Mouse (Mus musculus) embryonic facial prominence, embryonic 15.5 days (tissue): ENCODE results near the gene Dnah14. TPM values are rescaled to one million over a fixed set of nuclear protein-coding genes. Genes with fewer than 3 reads are reported as not detected.
"Not testable (repeated sequence)": the region's sequence is repeated elsewhere in the genome, so short reads cannot be mapped to it uniquely, and the experiment has no call there.

Source experiments
- ATAC-seq: fragments of 200-750 bp; cut with Nextera tagmentation; 2 replicates; pipeline ENCODE4 v1.8.0; 2017; ENCODE audit warnings: low read depth, moderate TSS enrichment; ENCODE audit not compliant: insufficient number of reproducible peaks, low FRiP score, low TSS enrichment
- H3K27ac ChIP-seq: fragments of 300-500 bp; sonication (generic); replicated peaks from 2 replicates; pipeline ENCODE4 v1.5.1; 2015; ENCODE audit warnings: mild to moderate bottlenecking, inconsistent platforms
- H3K27me3 ChIP-seq: fragments of 300-500 bp; sonication (generic); 2 replicates; pipeline ENCODE4 v1.6.1; 2015; ENCODE audit warnings: inconsistent platforms
- H3K36me3 ChIP-seq: fragments of 300-500 bp; sonication (generic); 2 replicates; pipeline ENCODE4 v1.6.1; 2015; ENCODE audit warnings: mild to moderate bottlenecking, inconsistent platforms
- H3K4me1 ChIP-seq: fragments of 300-500 bp; sonication (generic); 2 replicates; pipeline ENCODE4 v1.6.1; 2015; ENCODE audit warnings: inconsistent platforms
- H3K4me2 ChIP-seq: fragments of 300-500 bp; sonication (generic); replicated peaks from 2 replicates; pipeline ENCODE4 v1.6.1; 2015; ENCODE audit warnings: mild to moderate bottlenecking, inconsistent platforms
- H3K4me3 ChIP-seq: fragments of 300-500 bp; sonication (generic); replicated peaks from 2 replicates; pipeline ENCODE4 v1.5.1; 2015; ENCODE audit warnings: mild to moderate bottlenecking, inconsistent platforms
- H3K9ac ChIP-seq: fragments of 300-500 bp; sonication (generic); 2 replicates; pipeline ENCODE4 v1.6.1; 2015; ENCODE audit warnings: inconsistent platforms
- H3K9me3 ChIP-seq: fragments of 300-500 bp; sonication (generic); replicated peaks from 2 replicates; pipeline ENCODE4 v1.6.1; 2016; ENCODE audit warnings: inconsistent platforms
- WGBS: fragments of 180-500 bp; shearing (Covaris S2); methylation state at CpG from one replicate; pipeline ENCODE4 v1.1.7; 2015; 5-methylcytosine and 5-hydroxymethylcytosine counted together
- polyA plus RNA-seq: library from polyadenylated mRNA; unstranded; fragments of >200 nt; fragmentation: Nextera tagmentation; extraction: Ambion mirVana; gene quantifications from 2 replicates; pipeline ENCODE4 v1.2.1, GENCODE M21; 2015

The Dnah14 gene
- polyA plus RNA-seq, 1 experiment from 2014 or later: 1.4 TPM

DNA sequence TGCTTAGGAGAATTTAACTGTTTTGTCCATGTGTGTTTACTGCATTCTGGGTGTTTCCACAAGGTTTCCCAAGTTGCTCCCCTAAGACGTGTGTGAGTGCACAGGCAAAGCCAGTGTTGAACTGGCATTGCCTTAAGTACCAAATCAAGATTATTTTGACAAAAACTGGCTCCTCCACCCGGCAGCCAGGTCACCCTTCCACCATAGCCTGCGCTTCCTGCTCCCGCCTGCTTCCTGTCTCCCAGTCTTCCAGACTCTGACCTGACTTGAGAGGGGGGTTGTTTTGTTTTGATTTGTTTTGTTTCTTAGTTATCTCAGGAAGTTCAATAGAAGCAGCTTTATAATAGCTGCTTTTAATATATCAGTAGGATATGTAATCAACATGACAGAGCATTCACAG lies 90.4 kb downstream of the Dnah14 start:
- Histone ChIP-seq H3K36me3 (no peaks in the 10 kb centered on the region), H3K4me3 (no peak overlapping the region), H3K4me1 (no peaks in the 10 kb centered on the region), H3K9me3 (no peaks in the 10 kb centered on the region), H3K27me3 (no peaks in the 10 kb centered on the region), H3K27ac (no peak overlapping the region), H3K4me2 (no peak overlapping the region), H3K9ac (no peak overlapping the region)
- WGBS: 50% methylated on average over 4 of the region's 4 CpGs
- ATAC-seq: no peak

DNA sequence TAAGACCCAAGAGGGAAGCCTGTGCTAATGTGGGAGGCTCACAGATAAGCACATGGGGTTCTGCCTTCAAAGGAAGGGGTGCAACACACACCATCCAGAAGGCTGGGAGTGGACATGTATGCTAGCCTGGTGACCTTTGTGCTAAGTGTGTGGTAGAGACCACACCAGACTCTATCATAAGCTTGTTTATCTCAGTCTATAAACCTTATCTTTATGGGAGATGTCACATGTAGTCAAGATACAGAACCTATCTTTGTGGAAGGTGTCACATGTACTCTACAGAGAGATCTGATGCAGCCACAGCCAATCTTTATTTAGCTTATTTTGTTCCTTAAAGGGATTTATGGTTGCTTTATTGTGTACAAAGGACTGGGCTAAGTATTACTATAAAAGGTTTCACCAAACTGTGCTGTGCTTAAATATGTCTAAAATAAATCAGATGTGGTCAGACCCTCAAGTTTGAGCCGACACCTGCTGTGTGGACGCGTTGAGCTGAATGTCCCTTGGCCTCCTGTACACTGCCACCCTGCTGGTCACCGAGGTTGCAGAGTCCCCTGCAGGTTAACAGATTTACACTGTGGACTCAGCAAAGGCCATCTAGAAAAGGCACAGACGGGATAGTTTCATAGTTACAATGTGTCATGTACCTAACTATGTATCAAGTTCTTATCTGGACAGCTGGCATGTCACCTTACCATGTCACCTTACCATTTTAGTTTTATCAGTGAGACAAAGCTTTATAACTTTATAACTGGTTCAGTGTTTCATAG lies 118.6 kb downstream of the Dnah14 start:
- H3K9ac ChIP-seq: no peak overlapping the region
- no peak for ATAC-seq
- H3K4me3 ChIP-seq: no peak overlapping the region
- H3K9me3 ChIP-seq: no peaks in the 10 kb centered on the region
- no peaks in the 10 kb centered on the region for H3K4me1 ChIP-seq
- 75% methylated on average over 5 of the region's 5 CpGs for WGBS
- H3K27ac ChIP-seq: no peak overlapping the region
- no peaks in the 10 kb centered on the region for H3K27me3 ChIP-seq
- no peaks in the 10 kb centered on the region for H3K36me3 ChIP-seq
- H3K4me2 ChIP-seq: no peak overlapping the region

DNA sequence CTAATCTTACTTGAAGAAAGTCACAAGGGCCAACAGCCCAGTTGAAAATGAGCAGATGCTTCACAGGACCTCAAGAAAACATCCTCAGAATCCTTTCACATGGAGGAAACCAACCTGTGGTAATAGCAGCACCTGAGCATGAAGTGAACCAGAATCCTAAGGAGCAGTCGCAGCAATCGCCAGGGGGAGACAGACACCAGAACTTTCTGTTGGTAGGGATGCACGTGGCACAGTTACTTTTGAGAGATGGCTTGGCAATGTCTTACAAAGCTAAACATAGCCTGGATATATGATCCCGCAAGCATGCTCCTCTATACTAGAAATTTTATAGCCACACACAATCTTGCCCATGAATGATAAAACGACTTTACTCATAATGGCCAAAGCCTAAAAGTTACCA lies 152.3 kb downstream of the Dnah14 start:
- Histone ChIP-seq H3K9ac (no peak overlapping the region), H3K4me3 (no peak overlapping the region), H3K27me3 (no peaks in the 10 kb centered on the region), H3K4me2 (no peak overlapping the region), H3K36me3 (no peaks in the 10 kb centered on the region), H3K4me1 (no peaks in the 10 kb centered on the region), H3K27ac (no peak overlapping the region), H3K9me3 (no peaks in the 10 kb centered on the region)
- WGBS: 37% methylated on average over 5 of the region's 5 CpGs
- no peak for ATAC-seq

DNA sequence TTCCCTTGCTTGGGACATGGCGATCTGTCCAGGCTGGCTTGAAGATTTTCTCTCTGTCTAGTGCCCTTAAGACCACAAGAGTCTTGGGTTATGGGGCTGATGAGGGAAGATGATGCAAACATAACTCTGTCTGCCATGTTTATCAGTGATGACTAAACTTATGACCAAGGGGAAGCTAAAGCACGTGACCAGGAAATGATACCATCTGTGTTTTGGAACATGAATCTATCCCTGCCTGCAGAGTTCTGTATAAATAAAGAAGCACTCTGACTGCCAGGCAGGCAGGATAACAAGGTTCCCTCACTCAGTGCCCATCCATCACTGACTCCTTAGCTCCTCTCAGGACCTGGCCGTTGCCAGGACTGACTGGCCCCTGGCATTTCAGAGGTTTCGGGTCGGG lies 157.2 kb downstream of the Dnah14 start:
- WGBS: 85% methylated on average over 5 of the region's 5 CpGs
- H3K27ac ChIP-seq: no peak overlapping the region
- no peaks in the 10 kb centered on the region for H3K4me1 ChIP-seq
- no peaks in the 10 kb centered on the region for H3K9me3 ChIP-seq
- H3K4me2 ChIP-seq: no peak overlapping the region
- no peak for ATAC-seq
- H3K27me3 ChIP-seq: no peaks in the 10 kb centered on the region
- no peak overlapping the region for H3K9ac ChIP-seq
- H3K36me3 ChIP-seq: no peaks in the 10 kb centered on the region
- H3K4me3 ChIP-seq: no peak overlapping the region

DNA sequence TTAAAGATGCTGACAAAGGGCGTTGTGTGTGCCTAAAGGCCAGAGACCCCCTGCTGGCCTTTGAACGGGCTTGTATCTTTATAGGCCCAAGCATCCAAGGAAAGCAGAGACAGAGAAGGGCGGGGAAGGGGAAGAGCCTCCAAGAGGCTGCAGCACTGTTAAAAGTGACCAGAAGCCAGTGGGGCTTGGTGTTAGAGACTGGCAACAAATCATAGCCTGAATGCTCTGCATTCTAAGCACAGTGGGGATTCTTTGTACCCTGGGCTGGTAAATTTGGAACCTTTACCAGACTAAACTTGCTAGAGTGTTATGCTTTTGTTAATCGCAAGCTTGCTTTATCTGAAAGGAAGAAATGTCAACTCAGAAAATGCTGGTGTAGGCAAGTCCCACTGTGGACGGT lies 163.9 kb downstream of the Dnah14 start:
- Histone ChIP-seq H3K27me3 (no peaks in the 10 kb centered on the region), H3K36me3 (no peaks in the 10 kb centered on the region), H3K4me2 (no peak overlapping the region), H3K4me3 (no peak overlapping the region), H3K4me1 (no peaks in the 10 kb centered on the region), H3K9me3 (no peaks in the 10 kb centered on the region), H3K9ac (no peak overlapping the region), H3K27ac (no peak overlapping the region)
- 65% methylated on average over 5 of the region's 5 CpGs for WGBS
- no peak for ATAC-seq

DNA sequence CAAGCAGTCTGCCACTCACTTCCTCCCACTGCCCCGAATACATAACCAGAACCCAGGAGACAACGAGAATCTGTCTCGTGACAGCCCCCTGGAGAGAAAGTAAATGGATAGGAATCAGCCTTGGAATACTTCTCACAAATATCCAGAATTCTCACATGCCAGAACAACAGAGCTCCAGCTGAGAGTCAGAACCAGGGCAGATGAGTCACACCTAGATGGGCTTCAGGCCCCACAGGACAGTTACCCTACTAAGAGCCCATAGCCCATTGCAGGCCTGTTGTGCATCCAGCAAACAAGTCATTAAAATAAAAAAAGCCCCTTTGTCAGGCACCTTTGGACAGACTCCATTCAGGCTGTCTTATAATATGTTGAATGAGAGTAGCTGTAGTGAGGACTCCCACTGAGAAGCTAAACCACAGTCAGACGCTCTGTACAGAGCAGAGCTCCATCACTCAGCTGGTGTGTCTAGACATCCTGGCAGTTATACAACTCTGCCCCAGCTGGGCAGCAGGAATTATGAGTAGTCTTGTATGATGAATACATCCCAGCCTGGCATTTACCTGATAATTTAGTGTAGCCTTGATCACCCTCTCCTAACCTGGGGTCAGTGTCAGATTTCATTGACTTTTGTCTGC lies 166.0 kb downstream of the Dnah14 start:
- Histone ChIP-seq H3K4me3 (no peak overlapping the region), H3K27ac (no peak overlapping the region), H3K4me1 (no peaks in the 10 kb centered on the region), H3K9me3 (no peaks in the 10 kb centered on the region), H3K36me3 (no peaks in the 10 kb centered on the region), H3K4me2 (no peak overlapping the region), H3K9ac (no peak overlapping the region), H3K27me3 (no peaks in the 10 kb centered on the region)
- ATAC-seq: no peak
- 54% methylated on average over 4 of the region's 4 CpGs for WGBS

DNA sequence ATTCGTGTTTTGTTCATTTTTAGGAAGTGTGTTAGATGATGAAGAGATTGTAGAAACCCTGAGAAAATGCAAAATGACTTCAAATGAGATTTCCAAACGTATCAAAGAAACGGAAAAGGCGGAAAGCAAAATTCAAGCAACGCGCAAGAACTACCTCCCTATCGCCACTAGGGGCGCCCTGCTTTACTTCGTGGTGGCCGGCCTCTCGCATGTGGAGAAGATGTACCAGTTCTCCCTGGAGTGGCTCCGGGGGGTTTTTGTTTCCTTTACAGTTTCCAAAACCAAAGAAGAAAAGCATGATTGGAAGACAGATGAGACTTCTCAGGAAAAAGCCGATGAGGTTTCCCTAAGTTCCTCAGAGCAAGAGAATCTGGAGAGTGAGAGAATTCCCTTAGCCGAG lies 193.0 kb downstream of the Dnah14 start:
- H3K4me3 ChIP-seq: no peak overlapping the region
- H3K9me3 ChIP-seq: no peaks in the 10 kb centered on the region
- ATAC-seq: no peak
- H3K4me1 ChIP-seq: no peaks in the 10 kb centered on the region
- H3K9ac ChIP-seq: no peak overlapping the region
- H3K36me3 ChIP-seq: no peaks in the 10 kb centered on the region
- H3K4me2 ChIP-seq: no peak overlapping the region
- H3K27me3 ChIP-seq: no peaks in the 10 kb centered on the region
- 57% methylated on average over 14 of the region's 14 CpGs for WGBS
- no peak overlapping the region for H3K27ac ChIP-seq

DNA sequence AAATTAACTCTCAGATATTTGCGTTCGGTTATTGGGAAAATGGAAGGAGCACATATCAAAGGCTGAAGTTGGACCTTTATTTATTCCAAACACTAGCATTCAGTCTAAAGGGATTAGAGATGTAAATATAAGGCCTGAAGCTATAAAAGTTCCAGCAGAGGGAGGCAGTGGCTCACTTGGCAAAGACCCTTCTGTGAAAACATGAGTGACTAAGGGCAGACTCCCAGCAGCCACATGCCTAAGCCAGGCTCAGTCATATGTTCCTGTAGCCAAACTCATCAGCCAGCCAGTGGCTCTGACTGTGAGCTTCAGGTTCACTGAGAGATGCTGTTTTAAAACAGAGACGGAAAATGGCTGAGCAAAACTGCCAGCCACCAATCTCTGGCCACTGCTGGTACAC lies 195.5 kb downstream of the Dnah14 start:
- no peak for ATAC-seq
- H3K27me3 ChIP-seq: no peaks in the 10 kb centered on the region
- H3K4me2 ChIP-seq: no peak overlapping the region
- H3K9me3 ChIP-seq: no peaks in the 10 kb centered on the region
- no peak overlapping the region for H3K9ac ChIP-seq
- H3K4me1 ChIP-seq: no peaks in the 10 kb centered on the region
- no peak overlapping the region for H3K4me3 ChIP-seq
- WGBS: 90% methylated on average over 3 of the region's 3 CpGs
- no peak overlapping the region for H3K27ac ChIP-seq
- no peaks in the 10 kb centered on the region for H3K36me3 ChIP-seq

DNA sequence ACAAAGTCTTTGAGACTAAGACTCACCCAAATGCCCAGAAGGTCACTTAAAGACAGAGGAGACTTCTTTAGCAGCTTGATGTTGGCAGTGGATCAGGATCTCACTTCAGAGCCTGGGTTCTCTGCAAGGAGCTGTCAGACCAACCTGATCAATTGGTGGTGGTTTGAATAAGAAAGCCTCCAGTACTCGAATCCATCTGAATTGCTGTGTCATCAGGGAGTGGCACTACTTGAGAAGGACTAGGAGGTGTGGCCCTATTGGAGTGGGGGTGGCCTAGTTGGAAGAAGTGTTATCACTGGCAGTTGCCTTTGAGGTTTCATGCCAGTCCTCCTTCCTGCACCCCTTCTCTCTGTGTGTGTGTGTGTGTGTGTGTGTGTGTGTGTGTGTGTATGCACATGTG lies 200.2 kb downstream of the Dnah14 start:
- H3K9ac ChIP-seq: no peak overlapping the region
- H3K9me3 ChIP-seq: no peaks in the 10 kb centered on the region
- no peaks in the 10 kb centered on the region for H3K4me1 ChIP-seq
- no peaks in the 10 kb centered on the region for H3K36me3 ChIP-seq
- H3K27me3 ChIP-seq: no peaks in the 10 kb centered on the region
- ATAC-seq: no peak
- H3K4me3 ChIP-seq: no peak overlapping the region
- no peak overlapping the region for H3K4me2 ChIP-seq
- no peak overlapping the region for H3K27ac ChIP-seq
- 71% methylated on average over 1 of the region's 1 CpGs for WGBS

DNA sequence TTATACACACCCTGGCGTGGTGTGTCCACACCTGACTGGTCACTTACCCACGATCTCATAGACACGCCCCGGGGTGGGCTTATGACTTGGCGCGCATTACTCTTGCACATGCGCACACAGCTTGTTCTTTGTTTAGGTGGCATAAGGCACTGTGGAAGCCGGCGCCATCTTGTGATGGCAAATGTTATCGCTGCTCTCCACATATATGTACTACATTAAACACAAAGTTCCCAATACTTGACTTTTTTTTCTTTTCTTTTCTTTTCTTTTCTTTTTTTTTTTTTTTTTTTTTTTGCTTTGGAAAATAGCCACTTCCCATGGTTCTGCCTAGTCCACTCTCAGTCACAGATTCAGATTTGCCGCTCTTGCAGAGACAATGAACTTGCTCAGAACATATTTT lies 206.2 kb downstream of the Dnah14 start:
- not testable (repeated sequence) for H3K27me3 ChIP-seq, H3K36me3 ChIP-seq, ATAC-seq, H3K27ac ChIP-seq, H3K9ac ChIP-seq, H3K4me2 ChIP-seq, H3K9me3 ChIP-seq, H3K4me3 ChIP-seq, H3K4me1 ChIP-seq
- 94% methylated on average over 11 of the region's 11 CpGs for WGBS

DNA sequence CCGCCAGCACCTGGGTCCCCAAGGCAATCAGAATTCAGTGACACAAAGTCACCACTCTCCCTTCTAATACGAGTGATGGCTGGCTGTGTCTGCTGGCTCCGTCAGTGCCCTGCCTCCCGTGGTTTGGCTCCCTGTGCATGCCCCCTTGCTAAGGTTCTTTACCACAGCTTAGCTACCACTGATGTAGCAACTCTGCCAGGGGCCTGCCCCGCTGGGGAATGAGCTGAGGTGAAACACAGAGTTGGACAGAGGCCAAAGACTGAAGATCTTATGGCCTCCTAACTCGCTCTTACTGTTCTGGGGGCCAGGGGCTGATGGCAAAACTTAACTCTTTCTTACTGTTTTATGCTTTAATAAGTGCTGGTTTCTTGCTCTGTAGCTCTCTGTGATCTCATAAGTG lies 213.6 kb downstream of the Dnah14 start:
- Histone ChIP-seq H3K4me2 (no peak overlapping the region), H3K4me1 (0 out of 2 replicates have a peak, but pooled peaks cover 8% of the 10 kb centered on the region), H3K9ac (no peak overlapping the region), H3K36me3 (no peaks in the 10 kb centered on the region), H3K9me3 (no peaks in the 10 kb centered on the region; the same call in 1 of the 2 replicates), H3K4me3 (no peak overlapping the region), H3K27me3 (no peaks in the 10 kb centered on the region), H3K27ac (no peak overlapping the region)
- ATAC-seq: no peak
- WGBS: 19% methylated on average over 6 of the region's 6 CpGs

DNA sequence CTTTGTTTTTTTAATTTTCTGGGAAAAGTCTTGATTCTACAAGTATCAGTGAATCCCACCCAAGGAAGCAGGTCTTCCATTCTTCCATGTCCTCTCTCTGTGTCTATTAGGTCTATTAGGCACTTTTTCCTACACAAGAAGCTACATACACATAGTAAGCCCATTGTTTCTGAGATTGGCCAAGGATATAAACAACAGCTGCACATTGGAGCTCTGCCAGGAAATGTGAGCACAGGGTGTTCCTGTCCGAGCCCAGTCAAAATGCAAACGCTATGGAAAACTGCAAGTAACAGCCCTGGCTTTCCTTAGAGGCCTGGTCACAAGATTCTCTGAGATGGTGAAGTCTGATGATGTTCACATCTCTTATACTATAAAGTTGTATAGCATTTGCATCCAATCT lies 217.2 kb downstream of the Dnah14 start:
- Histone ChIP-seq H3K9ac (no peak overlapping the region), H3K27ac (peak overlapping the region; percentile 65; the same call in 1 of the 2 replicates)
- no peak for ATAC-seq

More for the DNA sequence above, 217.2 kb downstream of the Dnah14 start:
- Histone ChIP-seq H3K4me1 (0 out of 2 replicates have a peak, but pooled peaks cover 8% of the 10 kb centered on the region), H3K4me2 (no peak overlapping the region), H3K4me3 (no peak overlapping the region), H3K9me3 (no peaks in the 10 kb centered on the region), H3K36me3 (no peaks in the 10 kb centered on the region), H3K27me3 (no peaks in the 10 kb centered on the region)
- 18% methylated on average over 2 of the region's 2 CpGs for WGBS
